Mouse (Mus musculus): Measurements from ENCODE around the gene Lin28a. TPM values are rescaled to one million over a fixed set of nuclear protein-coding genes. Genes with fewer than 3 reads are reported as not detected.

Lin28a gene
- polyA plus RNA-seq, 1 experiment from 2014 or later, result 12.4 TPM

GRCm38 (mm10) chr4:133967138-133967865 lies 51.3 kb downstream of the Lin28a start:
- under 1% methylated on average over 80 of the region's 101 CpGs for WGBS
- peak; percentile 97 for DNase-seq (ENCODE audit: low spot score)
- Histone ChIP-seq H3K9me3 (no peaks in the 10 kb centered on the region), H3K4me3 (peak overlapping the region; percentile 80), H3K27me3 (ENCODE audit: insufficient read depth, poor library complexity, severe bottlenecking) (no peaks in the 10 kb centered on the region), H3K4me1 (peaks cover 27% of the 10 kb centered on the region), H3K27ac (peak overlapping the region; percentile 100), H3K36me3 (peaks cover 66% of the 10 kb centered on the region)

DNA sequence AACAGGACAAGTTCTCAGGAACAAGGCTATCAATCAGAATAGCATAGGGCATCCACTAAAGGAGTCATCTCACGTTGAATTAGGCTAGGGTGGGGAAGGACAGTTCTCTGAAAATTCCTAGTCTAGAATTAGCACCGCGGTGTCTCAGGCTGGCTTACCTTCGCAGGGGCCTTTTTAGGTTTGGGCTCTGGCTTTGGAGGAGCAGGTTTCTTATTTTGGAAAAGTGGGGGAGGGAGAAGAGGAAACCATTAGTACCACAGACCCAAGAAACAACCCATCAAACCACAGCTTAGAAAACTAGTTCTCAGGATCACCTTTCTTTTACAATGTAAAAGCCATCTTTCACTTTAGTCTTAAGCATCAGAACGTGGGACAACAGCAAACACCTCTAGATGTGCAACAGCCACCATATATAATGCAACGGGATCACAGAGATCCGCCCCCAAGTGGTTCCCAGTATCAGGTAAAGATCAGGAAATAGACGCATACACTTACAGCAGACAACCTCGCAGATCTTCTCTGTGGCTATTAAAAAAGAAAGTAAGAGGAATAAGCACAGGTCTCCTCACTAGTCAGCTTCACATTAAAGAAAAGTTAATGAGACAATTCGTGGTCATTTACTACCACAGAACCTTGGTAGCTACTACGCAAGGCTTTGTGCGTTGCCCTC lies 52.2 kb downstream of the Lin28a start:
- no peaks in the 10 kb centered on the region for H3K27me3 ChIP-seq (ENCODE audit: insufficient read depth, poor library complexity, severe bottlenecking)
- no peaks in the 10 kb centered on the region for H3K9me3 ChIP-seq
- H3K4me1 ChIP-seq, result peaks cover 27% of the 10 kb centered on the region
- peak overlapping the region; percentile 80 for H3K4me3 ChIP-seq
- peak overlapping the region; percentile 100; the same call in 1 of the 2 replicates for H3K27ac ChIP-seq
- H3K36me3 ChIP-seq, result peaks cover 59% of the 10 kb centered on the region
- no peak for DNase-seq (ENCODE audit: low spot score)
- 50% methylated on average over 12 of the region's 12 CpGs for WGBS

DNA sequence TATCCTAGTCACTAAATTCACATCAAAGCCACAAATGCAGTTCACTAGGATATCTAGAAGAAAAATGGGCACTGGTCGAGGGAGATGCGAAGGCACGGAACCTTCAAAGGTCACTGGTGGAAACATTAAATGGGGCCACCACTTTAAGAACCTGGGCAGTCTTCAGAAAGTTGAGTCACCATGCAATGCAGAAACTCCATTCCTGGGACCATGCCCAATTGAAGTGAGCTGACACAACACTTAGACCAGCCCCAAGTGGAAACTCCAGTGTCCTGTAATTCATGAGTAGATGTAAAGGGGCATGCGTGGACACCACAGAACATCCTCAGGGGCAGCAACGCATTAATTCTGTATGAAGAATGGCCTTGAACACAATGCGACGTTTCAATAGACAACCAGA lies 56.1 kb downstream of the Lin28a start:
- no peaks in the 10 kb centered on the region for H3K9me3 ChIP-seq
- no peaks in the 10 kb centered on the region for H3K27me3 ChIP-seq (ENCODE audit: insufficient read depth, poor library complexity, severe bottlenecking)
- peaks cover 12% of the 10 kb centered on the region for H3K4me1 ChIP-seq
- no peak overlapping the region for H3K4me3 ChIP-seq
- H3K36me3 ChIP-seq, result peaks cover 39% of the 10 kb centered on the region
- no peak overlapping the region for H3K27ac ChIP-seq
- DNase-seq (ENCODE audit: low spot score), result no peak
- WGBS, result 89% methylated on average over 7 of the region's 7 CpGs

GRCm38 (mm10) chr4:133958884-133959283 lies 59.8 kb downstream of the Lin28a start:
- WGBS, result 76% methylated on average over 1 of the region's 1 CpGs
- peak; percentile 47 for DNase-seq (ENCODE audit: low spot score)
- H3K9me3 ChIP-seq, result no peaks in the 10 kb centered on the region
- no peak overlapping the region for H3K4me3 ChIP-seq
- H3K4me1 ChIP-seq, result no peaks in the 10 kb centered on the region
- H3K36me3 ChIP-seq, result peaks cover 14% of the 10 kb centered on the region
- no peak overlapping the region for H3K27ac ChIP-seq
- no peaks in the 10 kb centered on the region for H3K27me3 ChIP-seq (ENCODE audit: insufficient read depth, poor library complexity, severe bottlenecking)

- Histone ChIP-seq H3K27ac (no peak overlapping the region), H3K9me3 (no peaks in the 10 kb centered on the region), H3K27me3 (ENCODE audit: insufficient read depth, poor library complexity, severe bottlenecking) (no peaks in the 10 kb centered on the region), H3K4me3 (no peak overlapping the region), H3K4me1 (no peaks in the 10 kb centered on the region), H3K36me3 (no peaks in the 10 kb centered on the region)
- DNase-seq (ENCODE audit: low spot score), result peak; percentile 41
- WGBS, result 84% methylated on average over 4 of the region's 4 CpGs
Observed at GRCm38 (mm10) chr4:133956358-133956757, 62.3 kb downstream of the Lin28a start.

Other genes with a start within 250 kb of the Lin28a start
- gene Rps6ka1, start 131.0 kb downstream of the Lin28a start, polyA plus RNA-seq (2016; fragmentation: Nextera tagmentation; extraction: Ambion mirVana), result 31.1 and 39.9 TPM in 2 replicates
- 2,048 and 2,274 TPM in 2 replicates for gene Hmgn2, start 50.2 kb downstream of the Lin28a start, polyA plus RNA-seq (2016; fragmentation: Nextera tagmentation; extraction: Ambion mirVana)
- 34.1 and 39.0 TPM in 2 replicates for gene Dhdds, start 17.9 kb downstream of the Lin28a start, polyA plus RNA-seq (2016; fragmentation: Nextera tagmentation; extraction: Ambion mirVana)
- gene Zfp683, start 35.0 kb upstream of the Lin28a start, polyA plus RNA-seq (2016; fragmentation: Nextera tagmentation; extraction: Ambion mirVana), result not detected in 2 replicates
- 0.78 and 2.7 TPM in 2 replicates for gene Crybg2, start 42.0 kb upstream of the Lin28a start, polyA plus RNA-seq (2016; fragmentation: Nextera tagmentation; extraction: Ambion mirVana)
- gene Cd52, start 76.2 kb upstream of the Lin28a start, polyA plus RNA-seq (2016; fragmentation: Nextera tagmentation; extraction: Ambion mirVana), result 1.7 and 4.2 TPM in 2 replicates
- gene Ubxn11, start 83.7 kb upstream of the Lin28a start, polyA plus RNA-seq (2016; fragmentation: Nextera tagmentation; extraction: Ambion mirVana), result 2.6 and 2.9 TPM in 2 replicates
- 188 and 243 TPM in 2 replicates for gene Sh3bgrl3, start 109.9 kb upstream of the Lin28a start, polyA plus RNA-seq (2016; fragmentation: Nextera tagmentation; extraction: Ambion mirVana)
- 28.2 and 31.1 TPM in 2 replicates for gene Cep85, start 168.3 kb upstream of the Lin28a start, polyA plus RNA-seq (2016; fragmentation: Nextera tagmentation; extraction: Ambion mirVana)
- not detected in 2 replicates for gene Gm7534, start 184.2 kb upstream of the Lin28a start, polyA plus RNA-seq (2016; fragmentation: Nextera tagmentation; extraction: Ambion mirVana)
- not detected in 2 replicates for gene Catsper4, start 208.5 kb upstream of the Lin28a start, polyA plus RNA-seq (2016; fragmentation: Nextera tagmentation; extraction: Ambion mirVana)
- 1.2 TPM in 2 replicates for gene Cnksr1, start 219.6 kb upstream of the Lin28a start, polyA plus RNA-seq (2016; fragmentation: Nextera tagmentation; extraction: Ambion mirVana)
- 0.19 and 0.28 TPM in 2 replicates for gene E130218I03Rik, start 224.8 kb upstream of the Lin28a start, polyA plus RNA-seq (2016; fragmentation: Nextera tagmentation; extraction: Ambion mirVana)
- 13.3 and 15.3 TPM in 2 replicates for gene Zfp593, start 226.8 kb upstream of the Lin28a start, polyA plus RNA-seq (2016; fragmentation: Nextera tagmentation; extraction: Ambion mirVana)
- not detected in 2 replicates for gene Gm30191, start 228.1 kb upstream of the Lin28a start, polyA plus RNA-seq (2016; fragmentation: Nextera tagmentation; extraction: Ambion mirVana)
- 6.3 and 8.8 TPM in 2 replicates for gene Grrp1, start 235.3 kb upstream of the Lin28a start, polyA plus RNA-seq (2016; fragmentation: Nextera tagmentation; extraction: Ambion mirVana)